Mouse (Mus musculus) regulatory T cell (primary cell): ENCODE results near the gene Tufm.

ENCODE experiments used
- in situ Hi-C: fragments of 300-600 bp; cut with MboI, MseI; formaldehyde crosslinking; loops from one replicate; pipeline ENCODE4 v1.15.1; 2025; ENCODE audit warnings: high pct_unique_total_duplicates

Tufm gene

GRCm38 (mm10) chr7:126497966-126498365 lies 10.8 kb downstream of the Tufm start:
- in situ Hi-C loops = loop anchor here (5.0 kb wide), 1 partner anchor 64 kb away; no protein-coding TSS in a partner anchor

DNA sequence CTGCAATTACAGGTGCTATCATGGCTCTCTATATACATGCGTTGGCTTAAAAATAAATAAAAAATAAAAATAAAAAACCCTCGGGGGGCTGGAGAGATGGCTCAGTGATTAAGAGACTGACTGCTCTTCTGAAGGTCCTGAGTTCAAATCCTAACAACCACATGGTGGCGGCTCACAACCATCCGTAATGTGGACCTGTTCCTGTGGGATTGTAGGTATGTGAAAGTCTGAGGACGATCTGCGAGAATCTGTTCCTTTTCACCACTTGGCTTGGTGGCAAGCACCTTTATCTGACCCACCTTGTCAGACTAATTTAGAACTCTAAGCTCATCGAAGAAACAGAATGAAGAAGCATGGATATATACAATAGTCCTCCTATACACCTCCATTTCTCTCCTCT lies 12.3 kb downstream of the Tufm start:
- in situ Hi-C loops = loop anchor here (5.0 kb wide), 1 partner anchor 63 kb away; no protein-coding TSS in a partner anchor

DNA sequence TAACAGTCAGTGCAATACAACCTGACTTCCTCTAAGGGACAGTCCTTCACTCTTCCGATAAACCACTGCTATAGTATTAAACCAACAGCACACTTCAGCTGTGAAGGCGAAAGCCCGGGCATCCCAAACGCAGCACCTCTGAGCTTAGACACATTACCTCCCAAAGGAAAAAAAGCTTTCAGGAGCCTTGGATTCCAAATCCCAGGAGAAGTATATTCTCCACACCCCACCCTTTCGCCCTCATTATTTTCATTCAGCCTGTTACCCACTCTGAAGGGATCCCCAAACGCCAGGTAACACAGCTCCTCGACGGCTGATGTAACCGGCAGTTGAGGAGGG lies 14.5 kb downstream of the Tufm start:
- in situ Hi-C loops = no loop called here

DNA sequence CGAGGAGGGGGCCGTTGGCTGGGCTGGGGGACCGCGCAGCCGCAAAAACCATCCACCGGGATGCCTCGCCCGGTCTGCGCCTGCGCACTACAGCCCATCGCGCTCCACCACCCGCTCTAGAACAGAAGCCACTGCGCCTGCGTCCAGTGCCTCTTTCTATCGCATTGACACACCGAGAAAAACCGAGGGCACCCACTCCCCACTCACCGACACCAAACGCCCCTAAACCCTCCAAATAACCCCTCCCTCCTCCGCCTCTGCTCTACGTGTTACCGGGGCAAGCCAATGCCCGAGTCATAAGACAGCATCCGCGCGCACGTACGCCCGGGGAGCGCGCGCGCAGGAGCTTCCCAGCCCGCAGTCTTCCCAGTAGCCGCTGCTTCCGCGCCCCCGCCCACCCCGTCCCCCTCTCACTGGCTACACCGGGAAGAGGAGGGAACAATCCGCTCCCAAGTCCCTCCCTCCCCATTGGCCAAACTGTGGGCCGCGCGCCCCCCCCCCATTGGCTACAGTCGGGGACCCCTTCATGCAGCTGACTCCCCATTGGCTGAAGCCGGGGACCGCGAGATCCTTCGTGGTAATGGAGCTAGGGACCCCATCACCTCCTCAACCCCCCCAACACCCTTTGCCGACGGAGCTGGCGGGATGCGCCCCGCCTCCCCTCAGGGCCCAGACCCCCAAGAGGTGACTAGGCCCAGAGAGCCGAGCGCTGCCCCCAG lies 15.0 kb downstream of the Tufm start:
- in situ Hi-C loops = no loop called here

- in situ Hi-C loops = no loop called here
These were observed 15.6 kb downstream of the Tufm start for GRCm38 (mm10) chr7:126502751-126503150.

- in situ Hi-C loops = no loop called here
These were observed 16.2 kb downstream of the Tufm start, which contains the start of gene Atxn2l for GRCm38 (mm10) chr7:126503273-126503878. Gene Atxn2l, minus strand, starts transcription at chr7:126503437.

- in situ Hi-C loops = no loop called here
These were observed 17.8 kb downstream of the Tufm start for GRCm38 (mm10) chr7:126504913-126505312.

DNA sequence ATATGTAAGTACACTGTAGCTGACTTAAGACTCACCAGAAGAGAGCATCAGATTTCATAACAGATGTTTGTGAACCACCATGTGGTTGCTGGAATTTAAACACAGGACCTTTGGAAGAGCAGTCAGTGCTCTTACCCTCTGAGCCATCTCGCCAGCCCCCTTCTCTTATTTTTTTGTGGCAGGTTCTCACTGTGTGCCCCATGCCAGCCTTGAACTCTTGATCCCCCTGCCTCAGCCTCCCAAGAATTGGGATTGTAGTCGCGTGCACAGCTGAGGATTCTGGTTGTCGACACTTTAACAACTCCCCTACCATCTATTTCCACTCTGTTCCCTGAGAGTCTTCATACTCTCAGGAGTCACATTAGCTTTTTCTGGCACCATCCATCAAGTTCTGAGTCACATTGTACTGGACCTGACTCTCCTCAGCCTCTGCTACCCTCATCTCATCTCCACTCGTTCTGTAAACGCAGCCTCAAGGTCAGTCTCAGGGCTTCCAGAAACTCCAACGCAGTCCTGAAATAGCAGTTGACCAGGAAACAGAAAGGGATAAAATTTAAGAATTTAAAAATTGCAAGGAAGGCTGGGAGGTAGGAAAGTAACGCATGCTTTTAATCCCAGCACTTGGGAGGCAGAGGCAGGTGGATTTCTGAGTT lies 20.1 kb downstream of the Tufm start:
- in situ Hi-C loops = no loop called here

- in situ Hi-C loops = no loop called here
These were observed 24.1 kb downstream of the Tufm start for GRCm38 (mm10) chr7:126511287-126511686.

DNA sequence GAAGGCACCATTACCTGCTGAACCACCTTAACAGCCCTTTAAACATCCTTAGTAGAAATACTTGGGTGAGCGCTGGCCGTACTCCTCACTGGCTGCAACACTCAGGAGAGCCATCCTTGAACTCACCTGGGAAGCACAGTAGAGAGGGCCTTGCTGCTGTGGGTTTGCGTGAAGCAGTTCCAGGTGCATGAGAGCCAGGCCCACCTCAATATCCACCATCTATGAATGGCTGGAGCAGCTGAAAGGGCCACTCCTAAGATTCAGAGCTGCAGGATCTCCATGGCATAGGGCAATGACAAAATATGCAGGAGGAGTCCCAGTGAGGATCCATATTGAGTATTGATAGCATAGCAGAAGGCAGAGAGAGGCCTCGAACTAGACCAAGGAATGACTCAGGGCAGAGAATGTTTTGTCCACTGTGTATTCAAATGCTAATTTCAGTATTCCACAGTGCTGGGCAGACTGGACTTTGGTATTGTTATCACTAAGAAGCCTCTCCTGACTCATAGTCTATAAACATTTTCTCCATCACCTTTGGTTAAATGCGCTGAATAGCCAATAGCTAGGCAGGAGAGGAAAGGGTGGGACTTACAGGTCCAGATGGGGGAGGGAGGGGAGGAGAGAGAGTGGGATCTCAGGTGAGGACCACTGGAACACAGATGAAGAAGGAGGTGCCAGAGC lies 31.2 kb downstream of the Tufm start:
- in situ Hi-C loops = no loop called here

- in situ Hi-C loops = no loop called here
These were observed 32.4 kb downstream of the Tufm start for GRCm38 (mm10) chr7:126519513-126519912.

DNA sequence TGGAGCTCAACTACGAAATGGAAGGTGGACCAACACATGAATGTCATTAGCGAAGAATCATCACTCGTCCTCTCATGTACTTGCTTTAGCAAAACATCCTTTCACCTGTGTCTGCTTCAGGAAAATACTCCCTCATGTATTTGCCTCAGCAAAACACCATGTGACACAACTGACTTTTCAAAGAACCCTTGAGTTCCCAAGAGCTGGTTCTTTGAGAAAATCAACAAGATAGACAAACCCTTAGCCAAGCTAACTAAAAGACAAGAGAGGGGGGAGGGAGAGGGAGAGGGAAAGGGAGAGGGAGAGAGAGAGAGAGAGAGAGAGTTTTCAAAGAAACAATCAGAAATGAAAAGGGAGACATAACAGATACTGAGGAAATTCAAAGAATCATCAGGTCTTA lies 36.2 kb downstream of the Tufm start:
- in situ Hi-C loops = no loop called here

GRCm38 (mm10) chr7:126528166-126528577 lies 41.0 kb downstream of the Tufm start:
- in situ Hi-C loops = loop anchor here (5.0 kb wide), 1 partner anchor 121 kb away; no protein-coding TSS in a partner anchor

GRCm38 (mm10) chr7:126533434-126533833 lies 46.3 kb downstream of the Tufm start:
- in situ Hi-C loops = no loop called here

GRCm38 (mm10) chr7:126535766-126536165 lies 48.6 kb downstream of the Tufm start:
- in situ Hi-C loops = no loop called here

GRCm38 (mm10) chr7:126536466-126536865 lies 49.3 kb downstream of the Tufm start:
- in situ Hi-C loops = no loop called here

DNA sequence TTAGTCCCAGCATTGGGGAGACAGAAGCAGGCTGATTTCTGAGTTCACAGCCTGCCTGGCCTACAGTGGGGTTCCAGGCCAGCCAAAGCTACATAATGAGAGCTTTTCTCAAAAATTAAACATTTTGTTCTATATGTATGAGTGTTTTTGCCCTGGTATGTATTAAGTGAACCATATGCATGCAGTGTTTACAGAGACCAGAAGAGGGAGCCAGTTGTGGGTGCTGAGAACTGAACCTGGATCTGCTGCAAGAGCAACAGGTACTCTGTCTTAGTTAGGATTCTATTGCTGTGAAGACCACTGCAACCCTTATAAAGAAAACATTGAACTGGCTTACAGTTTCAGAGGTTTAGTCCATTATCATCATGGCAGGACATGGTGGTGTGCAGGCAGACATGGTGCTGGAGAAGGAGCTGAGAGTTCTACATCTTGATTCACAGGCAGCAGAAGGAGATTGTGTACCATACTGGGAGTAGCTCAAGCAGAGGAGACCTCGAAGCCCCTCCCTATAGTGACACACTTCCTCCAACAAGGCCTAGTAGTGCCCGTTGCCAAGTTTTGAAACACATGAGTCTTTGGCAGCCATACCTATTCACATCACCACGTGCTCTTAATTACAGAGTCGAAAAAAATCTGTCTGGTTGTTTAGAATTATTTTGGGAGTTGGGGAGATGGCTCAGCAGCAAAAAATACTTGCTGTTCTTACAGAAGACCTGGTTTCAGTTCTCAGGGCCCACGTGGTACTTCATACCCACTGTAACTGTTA lies 50.8 kb downstream of the Tufm start:
- in situ Hi-C loops = no loop called here
